In genomic region chr13:113871853-113872252, GRCm38 (mm10) we compare ENCODE assay signal across 8 mouse cellular contexts.
A peak's percentile ranks its signal among the peaks of the same experiment; 100 is the strongest.
DNase-seq lines count a peak whose midpoint lies in the region.

No protein-coding gene starts in this region.

- H3K27ac ChIP-seq in midbrain, embryonic 10.5 days (replicated peaks): no peak overlapping the region

- H3K4me3 ChIP-seq in midbrain, embryonic 10.5 days: no peak overlapping the region

- no peaks in the 10 kb centered on the region for H3K27me3 ChIP-seq in midbrain, embryonic 10.5 days (ENCODE audit: low read depth, poor library complexity, severe bottlenecking)

- H3K36me3 ChIP-seq in midbrain, embryonic 10.5 days: no peaks in the 10 kb centered on the region

- peak; percentile 39 for DNase-seq in ovary, postnatal 14 days (ENCODE audit: low spot score)
- no peak for DNase-seq in ovary, adult 18-20 months (ENCODE audit: low spot score)
- peak; percentile 84 to 86 for DNase-seq in heart, adult 18-20 months
- peak; percentile 57 to 64 for DNase-seq in kidney, adult 8-10 months
- peak; percentile 55 to 82 for DNase-seq in lung, postnatal 4 days
- DNase-seq in embryo, embryonic 11 days: no peak
- no peak for DNase-seq in layer of hippocampus, postnatal 36 days
- no peak for DNase-seq in midbrain, embryonic 10.5 days (ENCODE audit: low spot score)

- H3K4me1 ChIP-seq in midbrain, embryonic 10.5 days: peaks cover 13% of the 10 kb centered on the region

- WGBS in midbrain, embryonic 10.5 days: 68% methylated on average over 13 of the region's 13 CpGs

- H3K9me3 ChIP-seq in midbrain, embryonic 10.5 days (replicated peaks): no peaks in the 10 kb centered on the region; the same call in 1 of the 2 replicates

Comparison
In these comparisons a context has a peak if more than half of its experiments do, and no peak if none do; other contexts are left out.
1. DNase-seq: peak in ovary, postnatal 14 days (single experiment), heart, adult 18-20 months (2 of 2), kidney, adult 8-10 months (2 of 2) and lung, postnatal 4 days (2 of 2); none in ovary, adult 18-20 months (single experiment), embryo, embryonic 11 days (single experiment), layer of hippocampus, postnatal 36 days (0 of 2) and midbrain, embryonic 10.5 days (single experiment).